Mouse (Mus musculus): Measurements from ENCODE around the gene Mfap3l. TPM values are rescaled to one million over a fixed set of nuclear protein-coding genes. Genes with fewer than 3 reads are reported as not detected.

Gene Mfap3l
- polyA plus RNA-seq, 1 experiment from 2014 or later = 7.6 TPM

- no peak overlapping the region for H3K9ac ChIP-seq (ENCODE audit: low read length)
- H3K27ac ChIP-seq (replicated peaks) = no peak overlapping the region
- H3K4me1 ChIP-seq (replicated peaks; ENCODE audit: control insufficient read depth, insufficient read depth) = no peaks in the 10 kb centered on the region
- H3K4me3 ChIP-seq (ENCODE audit: low read depth, low read length) = no peak overlapping the region
- TF ChIP-seq CTCF (IDR thresholded peaks at IDR 0.05; ENCODE audit: low read depth) = no peak
- no peak for TF ChIP-seq EP300 (optimal IDR thresholded peaks at IDR 0.05)
- no peaks in the 10 kb centered on the region for H3K9me3 ChIP-seq (ENCODE audit: control insufficient read depth, low read length)
- DNase-seq (ENCODE audit: low spot score) (no peak), ATAC-seq (ENCODE audit: low FRiP score, low TSS enrichment) (no peak)
- H3K4me2 ChIP-seq (replicated peaks; ENCODE audit: low read depth) = no peak overlapping the region
- no peaks in the 10 kb centered on the region for H3K27me3 ChIP-seq (ENCODE audit: control insufficient read depth, insufficient read depth, low read length)
- H3K36me3 ChIP-seq (ENCODE audit: control insufficient read depth, insufficient read depth, low read length) = no peaks in the 10 kb centered on the region
- WGBS = 82% methylated on average over 3 of the region's 3 CpGs
These were observed 86.1 kb downstream of the Mfap3l start for GRCm38 (mm10) chr8:60718692-60719091.

Other genes with a start within 250 kb of the Mfap3l start
- not detected in 2 replicates for gene Gm10283, start 129.6 kb upstream of the Mfap3l start, polyA plus RNA-seq (2015; fragmentation: Nextera tagmentation; extraction: Ambion mirVana)
- 0.13 and 0.25 TPM in 2 replicates for gene Aadat, start 126.9 kb upstream of the Mfap3l start, polyA plus RNA-seq (2015; fragmentation: Nextera tagmentation; extraction: Ambion mirVana)